Mouse (Mus musculus): ENCODE results near the gene Ankmy1.

Gene Ankmy1

GRCm38 (mm10) chr1:92814319-92814718 lies 88.4 kb downstream of the Ankmy1 start:
- no peak for DNase-seq
